Mouse (Mus musculus) limb, embryonic 15.5 days (tissue): ENCODE data around the gene Vgf. TPM values are rescaled to one million over a fixed set of nuclear protein-coding genes. Genes with fewer than 3 reads are reported as not detected.

Experiments
- ATAC-seq: fragments of 200-750 bp; cut with Nextera tagmentation; 2 replicates; pipeline ENCODE4 v1.8.0; 2017; ENCODE audit warnings: low read depth, moderate TSS enrichment; ENCODE audit not compliant: insufficient number of reproducible peaks, low FRiP score, low TSS enrichment
- H3K27ac ChIP-seq: fragments of 300-500 bp; sonication (generic); 2 replicates; pipeline ENCODE4 v1.5.1; 2015; ENCODE audit warnings: moderate library complexity, mild to moderate bottlenecking, inconsistent platforms
- H3K27me3 ChIP-seq: fragments of 300-500 bp; sonication (generic); 2 replicates; pipeline ENCODE4 v1.6.1; 2015; ENCODE audit warnings: inconsistent platforms
- H3K36me3 ChIP-seq: fragments of 300-500 bp; sonication (generic); 2 replicates; pipeline ENCODE4 v1.6.1; 2015; ENCODE audit warnings: inconsistent platforms
- H3K4me1 ChIP-seq: fragments of 300-500 bp; sonication (generic); 2 replicates; pipeline ENCODE4 v1.6.1; 2015; ENCODE audit warnings: inconsistent platforms
- H3K4me2 ChIP-seq: fragments of 300-500 bp; sonication (generic); 2 replicates; pipeline ENCODE4 v1.6.1; 2015; ENCODE audit warnings: mild to moderate bottlenecking, inconsistent platforms
- H3K4me3 ChIP-seq: fragments of 300-500 bp; sonication (generic); 2 replicates; pipeline ENCODE4 v1.5.1; 2015; ENCODE audit warnings: mild to moderate bottlenecking, inconsistent platforms
- H3K9ac ChIP-seq: fragments of 300-500 bp; sonication (generic); 2 replicates; pipeline ENCODE4 v1.6.1; 2015; ENCODE audit warnings: inconsistent platforms
- H3K9me3 ChIP-seq: fragments of 300-500 bp; sonication (generic); 2 replicates; pipeline ENCODE4 v1.6.1; 2016; ENCODE audit warnings: inconsistent platforms
- WGBS: fragments of 180-500 bp; shearing (Covaris S2); methylation state at CpG from one replicate; pipeline ENCODE4 v1.1.7; 2015; 5-methylcytosine and 5-hydroxymethylcytosine counted together
- polyA plus RNA-seq: library from polyadenylated mRNA; unstranded; fragments of >200 nt; fragmentation: Nextera tagmentation; extraction: Ambion mirVana; gene quantifications from 2 replicates; pipeline ENCODE4 v1.2.1, GENCODE M21; 2015

Vgf gene
- polyA plus RNA-seq, 1 experiment from 2014 or later = 0.06 TPM

DNA sequence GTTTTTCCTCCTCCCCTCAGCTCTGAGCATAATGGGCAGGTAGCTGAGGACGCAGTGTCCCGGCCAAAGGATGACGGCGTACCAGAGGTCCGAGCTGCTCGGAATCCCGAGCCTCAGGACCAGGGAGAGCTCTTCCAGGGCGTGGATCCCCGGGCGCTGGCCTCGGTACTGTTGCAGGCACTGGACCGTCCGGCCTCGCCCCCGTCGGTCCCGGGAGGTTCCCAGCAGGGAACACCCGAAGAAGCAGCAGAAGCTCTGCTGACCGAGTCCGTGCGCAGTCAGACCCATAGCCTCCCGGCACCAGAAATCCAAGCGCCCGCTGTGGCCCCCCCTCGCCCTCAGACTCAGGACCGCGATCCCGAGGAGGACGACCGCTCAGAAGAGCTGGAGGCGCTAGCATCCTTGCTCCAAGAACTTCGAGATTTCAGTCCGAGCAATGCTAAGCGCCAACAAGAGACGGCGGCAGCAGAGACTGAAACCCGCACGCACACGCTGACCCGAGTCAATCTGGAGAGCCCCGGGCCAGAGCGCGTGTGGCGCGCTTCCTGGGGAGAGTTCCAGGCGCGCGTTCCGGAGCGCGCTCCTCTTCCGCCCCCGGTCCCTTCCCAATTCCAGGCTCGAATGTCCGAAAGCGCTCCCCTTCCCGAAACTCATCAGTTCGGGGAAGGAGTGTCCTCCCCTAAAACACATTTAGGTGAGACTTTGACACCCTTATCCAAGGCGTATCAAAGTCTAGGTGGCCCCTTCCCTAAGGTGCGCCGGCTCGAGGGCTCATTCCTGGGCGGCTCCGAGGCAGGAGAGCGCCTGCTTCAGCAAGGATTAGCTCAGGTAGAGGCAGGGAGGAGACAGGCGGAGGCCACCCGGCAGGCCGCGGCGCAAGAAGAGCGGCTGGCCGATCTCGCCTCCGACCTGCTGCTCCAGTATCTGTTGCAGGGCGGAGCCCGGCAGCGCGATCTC, 5.2 kb downstream of the Vgf start:
- WGBS = 1% methylated on average over 78 of the region's 78 CpGs
- Histone ChIP-seq H3K36me3 (peaks cover 14% of the 10 kb centered on the region), H3K9ac (no peak overlapping the region), H3K4me3 (peak overlapping the region; percentile 48), H3K9me3 (no peaks in the 10 kb centered on the region), H3K27me3 (peaks cover 72% of the 10 kb centered on the region), H3K4me2 (peak overlapping the region; percentile 100), H3K4me1 (peaks cover 42% of the 10 kb centered on the region), H3K27ac (no peak overlapping the region)
- no peak for ATAC-seq

DNA sequence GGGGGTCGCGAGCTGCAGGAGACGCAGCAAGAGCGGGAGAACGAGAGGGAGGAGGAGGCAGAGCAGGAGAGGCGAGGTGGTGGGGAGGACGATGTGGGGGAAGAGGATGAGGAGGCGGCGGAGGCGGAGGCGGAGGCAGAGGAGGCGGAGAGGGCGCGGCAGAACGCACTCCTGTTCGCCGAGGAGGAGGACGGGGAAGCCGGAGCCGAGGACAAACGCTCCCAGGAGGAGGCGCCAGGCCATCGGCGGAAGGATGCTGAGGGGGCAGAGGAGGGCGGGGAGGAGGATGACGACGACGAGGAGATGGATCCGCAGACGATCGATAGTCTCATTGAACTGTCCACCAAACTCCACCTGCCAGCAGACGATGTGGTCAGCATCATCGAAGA, 5.8 kb downstream of the Vgf start:
- Histone ChIP-seq H3K4me2 (peak overlapping the region; percentile 100), H3K4me3 (peak overlapping the region; percentile 48), H3K27ac (no peak overlapping the region), H3K36me3 (peaks cover 20% of the 10 kb centered on the region), H3K27me3 (peaks cover 66% of the 10 kb centered on the region), H3K4me1 (peaks cover 42% of the 10 kb centered on the region), H3K9me3 (no peaks in the 10 kb centered on the region), H3K9ac (no peak overlapping the region)
- WGBS = under 1% methylated on average over 29 of the region's 33 CpGs
- ATAC-seq = no peak

DNA sequence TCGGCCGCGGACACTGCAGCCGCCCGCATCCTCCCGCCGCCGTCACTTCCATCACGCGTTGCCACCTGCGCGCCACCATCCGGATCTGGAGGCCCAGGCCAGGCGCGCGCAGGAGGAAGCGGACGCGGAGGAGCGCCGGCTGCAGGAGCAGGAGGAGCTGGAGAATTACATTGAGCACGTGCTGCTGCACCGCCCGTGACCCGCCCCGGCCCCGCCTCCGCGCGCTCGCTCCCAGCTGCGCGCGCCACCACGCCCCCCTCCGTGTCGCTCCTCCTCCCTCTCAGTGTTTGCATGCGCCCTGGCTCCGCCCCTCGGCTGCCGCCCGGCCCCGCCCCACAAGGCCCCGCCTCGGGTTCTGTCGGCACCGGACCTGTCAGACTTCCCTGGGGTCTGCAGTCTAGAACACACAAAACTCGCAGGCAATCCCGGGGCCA, 6.5 kb downstream of the Vgf start:
- no peak overlapping the region for H3K27ac ChIP-seq
- under 1% methylated on average over 49 of the region's 49 CpGs for WGBS
- peaks cover 61% of the 10 kb centered on the region for H3K27me3 ChIP-seq
- H3K36me3 ChIP-seq = peaks cover 26% of the 10 kb centered on the region
- peak; percentile 81 for ATAC-seq
- peak overlapping the region; percentile 48 for H3K4me3 ChIP-seq
- H3K9ac ChIP-seq = no peak overlapping the region
- peak overlapping the region; percentile 100 for H3K4me2 ChIP-seq
- no peaks in the 10 kb centered on the region for H3K9me3 ChIP-seq
- H3K4me1 ChIP-seq = peaks cover 42% of the 10 kb centered on the region

DNA sequence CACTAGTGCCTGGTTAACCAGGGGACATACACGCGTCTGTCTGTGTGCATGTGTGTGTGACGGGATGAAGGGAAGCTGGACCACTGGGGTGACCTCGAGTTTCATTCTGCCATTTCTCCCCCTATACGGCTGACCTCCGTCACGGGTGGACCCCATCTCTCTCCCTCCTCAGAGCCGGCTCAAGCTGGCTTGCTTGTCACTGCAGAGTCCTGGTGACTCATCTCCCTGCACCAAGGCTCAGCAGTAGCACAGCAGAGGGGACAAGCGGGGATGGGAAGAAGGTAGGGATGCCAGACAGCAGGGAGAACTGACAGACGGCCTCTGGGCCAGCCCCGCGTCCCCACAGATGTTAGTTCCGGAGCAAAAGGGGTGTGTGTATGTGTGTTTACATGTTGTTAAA, 10.0 kb downstream of the Vgf start:
- H3K4me3 ChIP-seq = no peak overlapping the region
- H3K9ac ChIP-seq = no peak overlapping the region
- H3K9me3 ChIP-seq = no peaks in the 10 kb centered on the region
- no peak for ATAC-seq
- H3K27ac ChIP-seq = no peak overlapping the region
- H3K4me1 ChIP-seq = peaks cover 21% of the 10 kb centered on the region
- no peak overlapping the region for H3K4me2 ChIP-seq
- 78% methylated on average over 13 of the region's 13 CpGs for whole genome bisulfite sequencing
- peaks cover 26% of the 10 kb centered on the region for H3K27me3 ChIP-seq
- H3K36me3 ChIP-seq = peaks cover 59% of the 10 kb centered on the region

DNA sequence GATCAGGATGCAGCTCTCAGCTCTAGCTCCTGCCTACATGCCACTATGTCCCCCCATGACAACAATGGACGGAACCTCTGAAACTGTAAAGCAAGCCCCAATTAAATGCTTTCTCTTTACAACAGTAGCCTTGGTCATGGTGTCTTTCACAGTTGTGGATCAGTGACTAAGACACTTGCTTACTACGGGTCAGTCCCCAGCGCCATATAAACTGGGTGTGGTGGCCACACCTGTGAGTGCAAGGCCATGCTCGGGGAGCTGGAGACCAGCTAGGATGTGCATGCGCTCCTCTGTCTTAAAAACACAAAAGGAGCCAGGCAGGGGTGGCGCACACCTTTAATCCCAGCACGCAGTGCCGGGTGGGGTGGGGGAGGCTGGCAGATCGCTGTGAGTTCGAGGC, 13.3 kb downstream of the Vgf start:
- WGBS = 91% methylated on average over 10 of the region's 10 CpGs
- Histone ChIP-seq H3K36me3 (peaks cover 75% of the 10 kb centered on the region), H3K27ac (no peak overlapping the region), H3K27me3 (no peaks in the 10 kb centered on the region), H3K9me3 (no peaks in the 10 kb centered on the region), H3K4me1 (peaks cover under 1% of the 10 kb centered on the region; the same call in 1 of the 2 replicates), H3K4me3 (no peak overlapping the region), H3K9ac (no peak overlapping the region), H3K4me2 (no peak overlapping the region)
- no peak for ATAC-seq

DNA sequence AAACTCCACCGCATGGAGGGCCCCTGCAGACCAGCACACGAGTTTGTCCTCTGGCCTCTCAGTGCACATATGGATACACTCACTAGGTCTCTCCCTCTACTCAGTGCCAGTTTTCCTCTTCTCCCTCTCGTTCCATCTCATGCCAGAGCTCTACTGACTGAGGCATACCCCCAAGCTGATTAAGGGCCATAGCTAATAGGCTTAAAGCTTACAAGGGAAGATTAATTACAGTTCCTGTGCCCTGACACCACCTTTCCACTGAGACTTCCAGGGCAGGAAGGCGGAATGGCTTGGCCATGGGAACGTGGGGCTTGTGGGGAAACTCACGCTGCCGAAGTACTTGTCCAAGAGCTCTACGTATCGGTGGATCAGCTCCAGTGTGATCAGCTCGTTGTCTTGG, 15.2 kb downstream of the Vgf start:
- Histone ChIP-seq H3K27ac (no peak overlapping the region), H3K36me3 (peaks cover 61% of the 10 kb centered on the region), H3K4me1 (peaks cover 12% of the 10 kb centered on the region), H3K27me3 (no peaks in the 10 kb centered on the region), H3K4me3 (no peak overlapping the region), H3K9me3 (no peaks in the 10 kb centered on the region), H3K4me2 (no peak overlapping the region), H3K9ac (no peak overlapping the region)
- no peak for ATAC-seq
- 88% methylated on average over 10 of the region's 10 CpGs for WGBS

DNA sequence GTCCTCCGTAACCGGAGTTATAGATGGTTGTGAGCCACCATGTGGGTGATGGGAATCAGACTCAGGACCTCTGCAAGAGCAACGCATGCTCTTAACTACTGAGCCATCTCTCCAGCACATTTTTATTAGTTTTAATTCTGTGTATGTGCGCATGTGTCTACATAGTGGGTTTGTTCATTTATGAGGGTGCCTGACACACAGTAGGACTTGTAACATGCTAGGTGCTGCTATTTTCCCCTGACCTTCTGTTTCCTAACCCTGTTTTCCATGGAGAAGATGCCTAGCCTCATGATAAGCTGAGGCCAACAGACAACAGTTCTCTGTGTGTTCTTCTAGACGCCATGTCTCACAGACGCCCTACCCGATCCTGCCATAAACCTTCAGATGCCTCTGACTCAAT, 17.8 kb downstream of the Vgf start:
- Histone ChIP-seq H3K27me3 (no peaks in the 10 kb centered on the region), H3K4me1 (peaks cover 13% of the 10 kb centered on the region), H3K27ac (no peak overlapping the region), H3K9me3 (no peaks in the 10 kb centered on the region), H3K4me3 (no peak overlapping the region), H3K36me3 (peaks cover 36% of the 10 kb centered on the region), H3K9ac (no peak overlapping the region), H3K4me2 (no peak overlapping the region)
- no peak for ATAC-seq
- WGBS = 95% methylated on average over 7 of the region's 7 CpGs

DNA sequence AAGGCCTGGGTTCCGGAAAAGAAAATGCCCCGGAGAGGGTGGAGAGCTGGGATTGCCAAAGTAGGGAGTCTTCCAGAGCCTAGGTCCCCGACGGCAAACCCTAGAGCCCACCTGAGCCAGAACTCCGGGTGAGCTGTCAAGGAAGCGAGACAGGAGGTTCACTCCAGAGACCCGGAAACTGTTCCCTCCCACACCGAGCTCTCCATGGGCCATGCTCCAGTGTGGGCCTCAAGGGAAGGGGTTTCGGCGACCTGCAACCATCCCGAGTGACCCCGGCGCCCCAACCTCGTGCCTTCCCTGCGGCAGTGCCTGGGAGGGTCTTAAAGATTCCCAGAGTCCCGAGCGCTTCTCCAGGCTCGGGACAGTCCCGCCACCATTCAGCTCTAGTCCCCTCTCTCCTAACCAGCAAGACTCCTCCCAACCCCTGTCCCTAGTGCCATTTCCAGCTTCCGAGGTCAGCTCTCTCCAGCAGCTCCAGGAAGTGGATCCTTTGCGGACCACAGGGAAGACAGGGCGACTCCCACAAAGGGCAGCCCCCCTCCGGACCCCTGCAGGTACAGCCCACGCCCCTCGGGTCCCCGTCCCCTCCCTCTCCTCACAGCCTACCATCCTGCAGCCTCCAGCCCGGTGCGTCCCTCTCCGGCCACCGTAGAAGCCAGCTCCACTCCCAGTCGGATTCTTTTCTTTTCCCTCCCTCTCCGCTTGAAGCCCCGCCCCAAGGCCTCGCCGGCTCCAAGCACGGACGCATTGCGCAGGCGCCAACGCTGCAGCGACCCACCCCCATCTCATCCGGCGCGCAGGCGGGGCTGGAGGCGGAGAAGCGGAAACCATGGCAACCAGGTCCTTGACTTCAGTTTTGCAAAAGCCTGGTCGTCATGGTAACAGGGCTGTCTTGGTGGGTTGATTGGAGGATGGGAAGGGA, 19.5 kb downstream of the Vgf start, which contains the start of gene Ap1s1:
TSS of gene Ap1s1 (minus strand) at position 734 of the 922 bp plus-strand sequence.
- no peaks in the 10 kb centered on the region for H3K9me3 ChIP-seq
- under 1% methylated on average over 48 of the region's 48 CpGs for WGBS
- peak; percentile 91 for ATAC-seq
- H3K9ac ChIP-seq = peak within 1 kb of the TSS; percentile 54
- peaks cover 13% of the 10 kb centered on the region for H3K4me1 ChIP-seq
- peak within 1 kb of the TSS; percentile 82 for H3K27ac ChIP-seq
- peaks cover 20% of the 10 kb centered on the region for H3K36me3 ChIP-seq
- peak within 1 kb of the TSS; percentile 77 for H3K4me3 ChIP-seq
- H3K4me2 ChIP-seq = peak within 1 kb of the TSS; percentile 80
- H3K27me3 ChIP-seq = no peaks in the 10 kb centered on the region

DNA sequence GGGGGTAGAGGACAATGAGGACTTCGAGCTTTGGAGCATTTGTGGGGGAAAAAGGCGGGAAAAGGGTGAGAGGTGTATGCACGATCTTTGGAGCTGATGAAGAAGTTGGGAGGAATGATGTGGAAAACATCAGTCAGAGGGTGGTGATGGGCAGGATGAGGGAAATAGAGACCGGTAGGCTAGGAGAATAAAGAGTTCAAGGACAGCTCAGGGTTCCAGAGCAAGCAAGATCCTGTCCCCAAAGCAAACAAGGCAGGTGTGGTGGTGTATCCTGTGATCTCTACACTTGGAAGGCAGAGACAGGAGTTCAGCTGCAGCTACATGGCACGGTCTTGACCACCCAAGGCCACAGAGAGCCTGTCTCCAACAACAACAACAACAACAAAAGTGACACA, 20.1 kb downstream of the Vgf start:
- WGBS = 29% methylated on average over 5 of the region's 5 CpGs
- Histone ChIP-seq H3K9ac (no peak overlapping the region), H3K36me3 (peaks cover 15% of the 10 kb centered on the region), H3K9me3 (no peaks in the 10 kb centered on the region), H3K27me3 (no peaks in the 10 kb centered on the region), H3K27ac (no peak overlapping the region), H3K4me3 (peak overlapping the region; percentile 77), H3K4me2 (peak overlapping the region; percentile 80), H3K4me1 (peaks cover 13% of the 10 kb centered on the region)
- ATAC-seq = no peak

DNA sequence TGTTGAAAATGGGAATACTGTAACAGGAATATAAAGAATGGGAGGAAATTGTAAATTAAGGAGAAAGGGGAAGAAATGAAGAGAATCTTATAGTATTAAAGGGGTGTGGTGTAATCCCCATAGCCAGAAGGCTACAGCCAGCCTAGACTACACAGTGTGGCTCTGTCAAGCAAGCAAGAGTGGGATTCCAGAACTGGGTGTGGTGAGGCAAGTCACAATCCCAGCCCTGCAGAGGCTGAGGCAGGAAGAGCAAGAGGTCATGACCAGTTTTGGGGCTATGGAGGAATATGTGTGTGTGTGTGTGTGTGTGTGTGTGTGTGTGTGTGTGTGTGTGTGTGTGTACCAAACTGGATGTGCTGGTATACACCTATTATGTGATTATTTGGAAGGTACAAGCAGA, 20.8 kb downstream of the Vgf start:
- Histone ChIP-seq H3K27me3 (no peaks in the 10 kb centered on the region), H3K27ac (no peak overlapping the region), H3K4me2 (no peak overlapping the region), H3K36me3 (peaks cover 8% of the 10 kb centered on the region), H3K4me1 (peaks cover 13% of the 10 kb centered on the region), H3K9ac (no peak overlapping the region), H3K4me3 (no peak overlapping the region), H3K9me3 (no peaks in the 10 kb centered on the region)
- no peak for ATAC-seq

DNA sequence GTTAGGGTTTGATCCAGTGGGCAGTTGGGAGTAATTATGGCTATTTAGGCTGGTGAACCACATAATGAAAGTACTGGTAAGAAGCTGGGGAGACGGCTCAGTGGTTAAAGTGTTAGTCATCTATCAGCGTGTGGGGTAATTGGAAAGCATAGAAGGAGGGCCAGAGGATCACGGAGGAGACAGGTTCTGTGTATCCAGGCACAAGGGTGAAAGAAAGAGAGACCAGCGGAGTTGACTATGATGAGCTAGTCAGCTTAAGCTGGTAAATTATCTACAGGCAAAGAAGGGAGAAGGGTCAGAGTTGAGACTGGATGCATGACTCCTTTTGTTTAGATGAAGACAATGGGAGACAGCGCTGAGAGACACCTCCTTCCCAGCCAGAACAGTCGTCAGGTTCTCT, 24.9 kb downstream of the Vgf start:
- Histone ChIP-seq H3K27me3 (no peaks in the 10 kb centered on the region), H3K4me2 (no peak overlapping the region), H3K9ac (no peak overlapping the region), H3K4me3 (no peak overlapping the region), H3K9me3 (no peaks in the 10 kb centered on the region), H3K4me1 (peaks cover 4% of the 10 kb centered on the region; the same call in 1 of the 2 replicates), H3K36me3 (no peaks in the 10 kb centered on the region), H3K27ac (no peak overlapping the region)
- WGBS = 60% methylated on average over 6 of the region's 6 CpGs
- ATAC-seq = no peak
